Mouse (Mus musculus) cerebellum, adult 9-11 months (tissue): ENCODE measurements around the gene Gm9611.
"Not testable (repeated sequence)": the region's sequence is repeated elsewhere in the genome, so short reads cannot be mapped to it uniquely, and the experiment has no call there.

Source experiments
- DNase-seq: peaks from one replicate; pipeline ENCODE4 v3.0.0; 2022

Gene Gm9611

GRCm38 (mm10) chr14:42297258-42297657, at the start of gene Gm9611:
TSS of gene Gm9611 (minus strand) at chr14:42297358.
- not testable (repeated sequence) for DNase-seq

GRCm38 (mm10) chr14:42309910-42310309, 12.8 kb upstream of the Gm9611 start, which contains the start of gene Gm7995:
TSS of gene Gm7995 (plus strand) at chr14:42310210.
- DNase-seq: not testable (repeated sequence)

DNA sequence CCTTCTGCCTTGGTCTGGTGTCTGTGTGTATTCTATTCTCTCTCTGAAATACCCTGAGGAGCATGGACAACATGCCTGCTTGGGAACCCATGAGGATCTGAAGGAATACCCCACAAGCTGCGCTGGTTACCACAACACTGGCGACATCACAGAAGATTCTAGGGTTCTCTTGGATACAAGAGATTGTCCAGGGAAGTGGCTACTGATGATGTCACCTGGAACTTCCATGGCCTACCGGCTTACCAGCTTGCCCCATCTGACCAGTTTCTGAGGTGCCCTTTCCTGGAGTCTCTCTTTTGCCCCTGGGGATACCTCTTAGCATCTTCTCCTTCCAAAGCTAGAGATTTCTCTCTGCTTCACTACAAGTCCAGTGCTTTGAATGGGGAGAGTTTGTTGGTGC, 37.2 kb downstream of the Gm9611 start, which contains the start of gene Gm17026:
Gene Gm17026 (minus strand): TSS at position 101 of the 400 bp plus-strand sequence.
- not testable (repeated sequence) for DNase-seq
